Mouse (Mus musculus) lung, embryonic 16.5 days (tissue): ENCODE data around the gene Ccr4. TPM values are rescaled to one million over a fixed set of nuclear protein-coding genes. Genes with fewer than 3 reads are reported as not detected.

ENCODE experiments used
- ATAC-seq: fragments of 200-750 bp; cut with Nextera tagmentation; 2 replicates; pipeline ENCODE4 v1.8.0; 2017; ENCODE audit warnings: low read depth, mild to moderate bottlenecking, moderate library complexity
- H3K27ac ChIP-seq: fragments of 300-500 bp; sonication (generic); 2 replicates; pipeline ENCODE4 v1.5.1; 2014; ENCODE audit warnings: mild to moderate bottlenecking, control low read depth, low read length
- H3K27me3 ChIP-seq: fragments of 300-500 bp; sonication (generic); 2 replicates; pipeline ENCODE4 v1.6.1; 2014; ENCODE audit warnings: low read depth, low read length, mixed read lengths; ENCODE audit not compliant: control insufficient read depth, insufficient read depth
- H3K36me3 ChIP-seq: fragments of 300-500 bp; sonication (generic); 2 replicates; pipeline ENCODE4 v1.6.1; 2014; ENCODE audit warnings: low read length; ENCODE audit not compliant: control insufficient read depth, insufficient read depth
- H3K4me1 ChIP-seq: fragments of 300-500 bp; sonication (generic); replicated peaks from 2 replicates; pipeline ENCODE4 v1.6.1; 2014; ENCODE audit warnings: low read length, mixed read lengths; ENCODE audit not compliant: control insufficient read depth, insufficient read depth
- H3K4me2 ChIP-seq: fragments of 300-500 bp; sonication (generic); 2 replicates; pipeline ENCODE4 v1.6.1; 2014; ENCODE audit warnings: low read depth, low read length, control low read depth
- H3K4me3 ChIP-seq: fragments of 300-500 bp; sonication (generic); 2 replicates; pipeline ENCODE4 v1.5.1; 2014; ENCODE audit warnings: mild to moderate bottlenecking, low read length, control low read depth
- H3K9ac ChIP-seq: fragments of 300-500 bp; sonication (generic); 2 replicates; pipeline ENCODE4 v1.6.1; 2014; ENCODE audit warnings: low read length, control low read depth
- H3K9me3 ChIP-seq: fragments of 300-500 bp; sonication (generic); 2 replicates; pipeline ENCODE4 v1.6.1; 2016; ENCODE audit warnings: low read length; ENCODE audit not compliant: control insufficient read depth
- WGBS: fragments of 180-500 bp; shearing (Covaris S2); extraction: QIAGEN DNeasy Blood & Tissue Kit; methylation state at CpG from one replicate; pipeline ENCODE4 v1.1.7; 2014; 5-methylcytosine and 5-hydroxymethylcytosine counted together
- polyA plus RNA-seq: library from polyadenylated mRNA; unstranded; fragments of >200 nt; fragmentation: Nextera tagmentation; extraction: Ambion mirVana; gene quantifications from 2 replicates; pipeline ENCODE4 v1.2.1, GENCODE M21; 2015

Ccr4 gene
- polyA plus RNA-seq, 1 experiment from 2014 or later, result 0.11 TPM

DNA sequence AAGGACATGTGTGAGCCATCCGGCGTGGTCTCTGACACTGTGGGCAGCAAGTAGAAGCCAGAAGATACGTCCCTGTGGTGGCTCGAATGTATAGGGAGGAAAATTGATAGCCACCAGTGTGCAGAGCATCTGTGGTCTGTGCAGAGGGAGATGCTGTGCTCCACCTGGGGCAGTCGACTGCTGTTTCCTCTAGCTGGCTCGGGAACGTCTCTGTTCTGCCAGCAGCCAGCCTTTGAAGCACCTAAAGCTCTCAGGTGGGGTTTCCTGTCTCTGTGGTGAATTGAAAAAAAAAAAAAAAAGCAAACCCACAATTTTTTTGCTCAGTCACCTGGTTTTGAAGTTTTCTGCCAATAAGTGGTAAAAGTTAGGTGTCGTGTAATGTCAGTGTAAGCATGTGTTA is 61.4 kb downstream of the Ccr4 start:
- Histone ChIP-seq H3K36me3 (peaks cover 2% of the 10 kb centered on the region; the same call in 1 of the 2 replicates), H3K27ac (no peak overlapping the region), H3K4me3 (no peak overlapping the region), H3K4me2 (no peak overlapping the region), H3K9me3 (no peaks in the 10 kb centered on the region), H3K27me3 (no peaks in the 10 kb centered on the region), H3K9ac (no peak overlapping the region), H3K4me1 (no peaks in the 10 kb centered on the region)
- WGBS, result 85% methylated on average over 8 of the region's 8 CpGs
- no peak for ATAC-seq

DNA sequence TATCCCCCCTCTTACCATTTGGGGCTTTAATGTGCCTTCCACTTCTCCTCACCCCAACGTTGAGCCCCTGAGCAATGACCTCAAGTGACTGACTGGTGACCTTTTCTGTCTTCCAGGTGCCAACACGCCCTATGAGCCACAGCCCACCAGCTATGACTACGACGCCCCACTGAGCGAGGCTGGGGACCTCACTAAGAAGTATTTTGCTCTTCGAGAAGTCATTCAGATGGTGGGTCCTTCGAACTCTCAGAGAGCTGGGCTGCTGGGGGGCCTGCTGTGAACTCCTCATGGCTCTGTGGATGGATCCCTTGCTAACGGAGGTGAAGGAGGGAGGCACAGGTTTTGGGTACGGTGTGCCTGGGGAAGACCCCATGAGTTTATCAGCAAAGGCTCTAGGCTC is 61.8 kb downstream of the Ccr4 start:
- peaks cover 2% of the 10 kb centered on the region; the same call in 1 of the 2 replicates for H3K36me3 ChIP-seq
- no peaks in the 10 kb centered on the region for H3K27me3 ChIP-seq
- H3K9ac ChIP-seq, result no peak overlapping the region
- H3K4me3 ChIP-seq, result no peak overlapping the region
- no peak overlapping the region for H3K4me2 ChIP-seq
- H3K27ac ChIP-seq, result no peak overlapping the region
- H3K9me3 ChIP-seq, result no peaks in the 10 kb centered on the region
- H3K4me1 ChIP-seq, result no peaks in the 10 kb centered on the region
- ATAC-seq, result no peak
- WGBS, result 80% methylated on average over 9 of the region's 9 CpGs

GRCm38 (mm10) chr9:114442225-114442624 is 62.5 kb downstream of the Ccr4 start:
- WGBS, result 90% methylated on average over 9 of the region's 9 CpGs
- Histone ChIP-seq H3K36me3 (peaks cover 4% of the 10 kb centered on the region), H3K27ac (no peak overlapping the region), H3K4me2 (no peak overlapping the region), H3K9ac (no peak overlapping the region), H3K4me1 (no peaks in the 10 kb centered on the region), H3K9me3 (no peaks in the 10 kb centered on the region), H3K27me3 (no peaks in the 10 kb centered on the region), H3K4me3 (no peak overlapping the region)
- ATAC-seq, result no peak

GRCm38 (mm10) chr9:114440548-114440947 is 64.2 kb downstream of the Ccr4 start:
- H3K4me1 ChIP-seq, result no peaks in the 10 kb centered on the region
- WGBS, result 70% methylated on average over 10 of the region's 10 CpGs
- ATAC-seq, result no peak

More at GRCm38 (mm10) chr9:114440548-114440947, 64.2 kb downstream of the Ccr4 start:
- H3K9ac ChIP-seq, result no peak overlapping the region
- peaks cover 4% of the 10 kb centered on the region for H3K36me3 ChIP-seq
- H3K9me3 ChIP-seq, result no peaks in the 10 kb centered on the region
- no peak overlapping the region for H3K4me2 ChIP-seq
- H3K27me3 ChIP-seq, result no peaks in the 10 kb centered on the region
- H3K4me3 ChIP-seq, result no peak overlapping the region
- no peak overlapping the region for H3K27ac ChIP-seq

Other genes starting within 250 kb of the Ccr4 start
- gene Bcl2a1c, start 174.8 kb downstream of the Ccr4 start, polyA plus RNA-seq, result not detected in 2 replicates
- 132 and 147 TPM in 2 replicates for gene Crtap, start 114.2 kb downstream of the Ccr4 start, polyA plus RNA-seq
- 51.7 and 53.6 TPM in 2 replicates for gene Glb1, start 103.8 kb downstream of the Ccr4 start, polyA plus RNA-seq
- 11.1 and 11.2 TPM in 2 replicates for gene Tmppe, start 103.8 kb downstream of the Ccr4 start, polyA plus RNA-seq
- 0.21 and 0.72 TPM in 2 replicates for gene C130032M10Rik, start 10.8 kb upstream of the Ccr4 start, polyA plus RNA-seq
- gene Trim71, start 59.5 kb upstream of the Ccr4 start, polyA plus RNA-seq, result 0.79 and 0.87 TPM in 2 replicates
- gene Cnot10, start 135.3 kb upstream of the Ccr4 start, polyA plus RNA-seq, result 64.4 and 64.7 TPM in 2 replicates
- gene Dync1li1, start 183.9 kb upstream of the Ccr4 start, polyA plus RNA-seq, result 53.0 and 59.0 TPM in 2 replicates
- gene Cmtm6, start 226.2 kb upstream of the Ccr4 start, polyA plus RNA-seq, result 67.0 and 67.8 TPM in 2 replicates